Mouse (Mus musculus): ENCODE measurements around the gene Zbtb4.
A peak's percentile ranks its signal among the peaks of the same experiment; 100 is the strongest.

Gene Zbtb4

DNA sequence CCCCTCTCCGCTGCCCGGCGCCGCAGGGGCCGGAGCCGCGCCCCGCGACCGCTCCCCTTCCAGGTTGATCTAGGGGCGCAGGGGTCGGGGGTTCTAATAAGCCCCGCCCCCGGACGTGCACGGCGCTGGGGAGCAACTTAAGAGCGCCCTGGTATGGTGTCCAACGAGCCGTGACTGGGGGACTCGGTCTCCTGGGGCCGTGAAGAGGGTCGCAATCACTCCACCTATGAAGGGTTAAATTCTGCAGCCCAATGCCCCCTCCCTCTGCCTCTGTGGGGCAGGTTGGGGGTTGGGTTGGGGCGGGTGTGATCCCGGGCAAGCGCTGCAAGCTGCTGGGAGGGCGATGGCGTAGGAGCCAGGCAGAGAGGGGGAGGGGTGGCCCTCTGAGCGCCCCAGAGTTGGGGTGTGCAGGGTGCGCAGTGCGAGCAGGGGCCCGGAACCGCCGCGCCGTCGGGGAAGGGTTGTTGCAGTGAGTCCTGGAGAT lies 456 bp downstream of the Zbtb4 start:
- DNase-seq: peak; percentile 79 to 85

DNA sequence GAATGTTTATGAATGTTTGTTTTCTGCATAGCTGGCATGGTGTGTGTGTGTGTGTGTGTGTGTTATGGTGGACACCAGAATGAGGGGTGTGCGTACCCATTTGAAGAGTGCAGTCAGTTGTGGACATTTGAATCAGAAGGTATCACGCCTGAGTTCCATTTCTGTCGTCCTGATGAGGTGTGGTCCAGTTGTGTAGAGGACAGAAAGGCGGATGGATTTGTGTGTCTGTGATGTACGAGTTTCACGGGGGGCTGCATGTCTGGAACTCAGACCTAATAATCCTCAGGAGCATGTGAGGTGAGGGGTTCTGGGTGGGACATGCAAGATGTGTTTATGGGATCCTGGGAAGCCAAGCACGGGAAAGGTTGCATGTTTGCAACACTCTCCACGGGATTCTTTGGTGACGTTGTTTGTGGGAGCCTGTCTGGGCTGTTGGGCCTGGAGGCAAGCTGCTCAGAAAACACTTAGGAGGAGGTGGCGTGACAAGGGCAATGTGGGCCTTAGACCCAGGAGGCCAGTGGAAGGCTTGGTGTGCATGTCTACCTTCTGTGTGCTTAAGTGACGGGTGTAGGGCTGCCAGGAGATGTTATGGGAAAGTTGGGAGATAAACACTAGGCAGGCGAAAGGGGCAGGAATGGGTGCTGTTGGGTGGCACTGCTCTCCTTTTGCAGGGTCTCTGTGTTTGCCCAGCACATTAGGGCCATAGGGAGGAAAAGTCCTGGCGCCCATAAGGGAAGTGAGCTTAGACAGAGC lies 1.3 kb downstream of the Zbtb4 start:
- peak in 1 of 2 experiments; percentile 28 for DNase-seq

DNA sequence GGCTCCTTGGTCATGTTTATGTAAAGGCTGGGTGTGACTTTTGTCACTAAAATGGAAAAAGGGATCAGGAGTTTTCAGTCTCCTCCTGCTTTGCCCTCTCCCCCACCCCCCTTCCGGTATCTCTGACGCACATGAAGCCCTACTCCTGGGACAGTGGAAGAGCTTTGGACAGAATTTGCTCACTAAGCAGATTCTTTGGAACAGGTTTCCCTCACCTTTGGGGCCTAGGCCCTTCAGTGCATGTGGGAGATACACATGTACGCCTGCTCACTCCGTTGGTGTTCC lies 1.9 kb downstream of the Zbtb4 start:
- peak in 1 of 2 experiments; percentile 38 for DNase-seq

DNA sequence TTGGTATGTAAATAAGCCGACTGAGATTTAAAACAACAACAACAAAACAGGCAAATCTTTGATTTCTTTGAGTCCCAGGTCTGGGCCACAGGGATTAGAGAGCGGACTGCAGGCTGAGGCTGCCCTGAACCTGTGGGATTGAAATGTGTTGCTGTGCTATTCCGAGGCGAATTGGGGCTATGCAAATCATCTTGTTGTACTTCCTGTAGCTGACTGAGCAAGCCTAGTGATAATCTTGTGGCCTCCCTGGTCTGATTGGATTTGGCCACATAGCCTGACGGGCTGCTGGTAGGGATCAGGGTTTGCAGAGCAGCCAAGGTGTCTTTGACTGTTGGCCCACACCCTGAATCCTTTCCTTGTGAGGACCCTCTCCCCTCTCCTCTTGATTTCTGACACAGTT lies 9.2 kb downstream of the Zbtb4 start:
- no peak for DNase-seq

DNA sequence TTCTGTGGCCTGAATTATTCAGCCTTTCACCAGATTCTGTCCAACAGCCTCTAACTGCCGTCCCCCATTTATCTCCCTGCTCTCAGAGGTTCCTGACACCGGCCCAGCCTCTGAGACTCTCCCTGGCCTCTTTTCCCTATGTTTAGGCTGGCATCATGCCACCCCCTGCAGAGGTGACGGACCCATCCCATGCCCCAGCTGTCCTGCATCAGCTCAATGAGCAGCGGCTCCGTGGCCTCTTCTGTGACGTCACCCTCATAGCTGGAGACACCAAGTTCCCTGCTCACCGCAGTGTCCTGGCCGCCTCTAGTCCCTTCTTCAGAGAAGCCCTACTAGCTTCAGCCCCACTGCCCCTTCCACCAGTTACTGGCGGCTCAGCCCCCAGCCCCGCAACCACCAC lies 10.0 kb downstream of the Zbtb4 start:
- peak in 1 of 2 experiments; percentile 45 for DNase-seq

DNA sequence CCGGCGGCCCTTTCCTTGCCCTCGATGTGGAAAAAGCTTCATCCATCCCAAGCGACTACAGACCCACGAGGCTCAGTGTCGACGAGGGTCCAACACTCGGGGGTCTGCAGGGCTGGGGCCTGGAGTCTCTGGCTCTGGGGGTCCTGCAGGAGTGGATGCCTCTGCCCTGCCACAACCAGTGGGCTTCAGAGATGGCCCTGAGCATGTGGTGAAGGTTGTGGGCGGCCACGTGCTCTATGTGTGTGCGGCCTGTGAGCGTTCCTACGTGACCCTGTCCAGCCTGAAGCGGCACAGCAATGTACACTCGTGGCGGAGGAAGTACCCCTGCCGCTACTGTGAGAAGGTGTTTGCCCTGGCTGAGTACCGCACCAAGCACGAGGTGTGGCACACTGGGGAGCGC lies 10.8 kb downstream of the Zbtb4 start:
- DNase-seq: no peak

DNA sequence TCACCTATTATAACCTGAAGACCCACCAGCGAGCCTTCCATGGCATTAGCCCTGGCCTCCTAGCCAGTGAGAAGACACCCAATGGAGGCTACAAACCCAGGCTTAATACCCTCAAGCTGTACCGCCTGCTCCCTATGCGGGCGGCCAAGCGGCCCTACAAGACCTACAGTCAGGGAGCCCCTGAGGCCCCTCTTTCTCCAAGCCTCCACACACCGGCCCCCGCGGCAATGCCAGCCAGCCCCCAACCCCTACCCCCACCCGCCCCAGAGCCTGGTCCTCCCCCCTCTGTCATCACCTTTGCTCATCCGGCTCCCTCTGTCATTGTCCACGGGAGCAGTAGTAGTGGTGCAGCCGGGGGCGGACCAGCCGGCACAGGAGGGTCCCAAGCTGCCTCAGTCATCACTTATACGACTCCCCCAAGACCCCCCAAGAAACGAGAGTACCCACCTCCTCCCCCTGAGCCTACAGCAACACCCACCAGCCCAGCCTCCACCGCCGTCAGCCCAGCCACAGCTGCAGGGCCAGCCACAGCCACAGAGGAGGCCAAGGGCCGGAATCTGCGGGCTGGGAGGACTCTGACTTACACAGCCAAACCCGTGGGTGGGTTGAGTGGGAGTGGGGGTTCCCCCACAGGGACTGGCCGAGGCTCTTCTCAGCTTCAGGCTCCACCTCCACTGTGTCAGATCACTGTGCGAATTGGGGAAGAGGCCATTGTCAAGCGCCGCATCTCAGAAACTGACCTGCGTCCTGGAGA lies 12.0 kb downstream of the Zbtb4 start:
- peak; percentile 64 to 76 for DNase-seq

DNA sequence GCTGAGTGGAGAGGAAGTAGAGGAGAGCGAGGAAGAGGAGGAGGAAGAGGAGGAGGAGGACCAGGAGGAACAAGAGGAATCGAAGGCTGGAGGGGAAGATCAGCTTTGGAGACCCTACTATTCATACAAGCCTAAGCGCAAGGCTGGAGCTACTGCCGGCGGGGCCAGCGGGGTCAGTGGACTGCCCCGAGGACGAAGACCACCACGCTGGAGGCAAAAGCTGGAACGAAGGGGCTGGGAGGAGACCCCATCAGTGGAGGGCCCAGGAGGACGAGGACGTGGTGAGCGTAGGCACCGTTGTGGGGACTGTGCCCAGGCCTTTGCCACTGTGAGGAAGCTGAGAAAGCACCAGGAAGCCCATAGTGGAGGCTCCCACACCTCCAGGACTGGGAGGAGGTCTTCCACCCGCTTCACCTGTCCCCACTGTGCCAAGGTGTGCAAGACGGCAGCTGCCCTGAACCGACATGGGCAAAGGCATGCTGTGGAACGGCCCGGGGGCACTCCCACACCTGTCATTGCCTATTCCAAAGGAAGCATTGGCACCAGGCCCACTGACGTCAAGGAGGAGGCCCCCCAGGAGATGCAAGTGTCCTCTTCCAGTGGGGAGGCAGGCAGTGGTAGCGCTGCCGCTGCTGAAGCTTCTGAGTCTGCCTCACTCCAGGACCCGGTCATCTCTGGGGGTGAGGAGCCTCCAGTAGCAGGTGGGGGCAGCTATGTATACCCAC lies 12.7 kb downstream of the Zbtb4 start:
- DNase-seq: peak; percentile 64 to 69

DNA sequence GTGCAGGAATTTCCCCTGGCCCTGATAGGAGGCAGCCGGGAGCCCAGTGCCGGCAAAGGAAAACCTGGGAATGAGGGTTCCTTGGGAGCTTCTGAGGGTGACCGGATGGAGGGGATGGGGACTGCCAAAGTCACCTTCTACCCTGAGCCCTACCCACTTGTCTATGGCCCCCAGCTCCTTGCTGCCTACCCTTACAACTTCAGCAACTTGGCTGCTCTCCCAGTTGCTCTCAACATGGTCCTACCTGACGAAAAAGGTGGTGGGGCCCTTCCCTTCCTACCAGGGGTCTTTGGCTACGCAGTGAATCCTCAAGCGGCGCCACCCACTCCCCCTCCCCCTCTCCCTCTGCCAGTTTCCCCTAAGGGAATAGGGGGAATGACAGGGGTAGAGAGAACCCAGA lies 13.3 kb downstream of the Zbtb4 start:
- no peak for DNase-seq

DNA sequence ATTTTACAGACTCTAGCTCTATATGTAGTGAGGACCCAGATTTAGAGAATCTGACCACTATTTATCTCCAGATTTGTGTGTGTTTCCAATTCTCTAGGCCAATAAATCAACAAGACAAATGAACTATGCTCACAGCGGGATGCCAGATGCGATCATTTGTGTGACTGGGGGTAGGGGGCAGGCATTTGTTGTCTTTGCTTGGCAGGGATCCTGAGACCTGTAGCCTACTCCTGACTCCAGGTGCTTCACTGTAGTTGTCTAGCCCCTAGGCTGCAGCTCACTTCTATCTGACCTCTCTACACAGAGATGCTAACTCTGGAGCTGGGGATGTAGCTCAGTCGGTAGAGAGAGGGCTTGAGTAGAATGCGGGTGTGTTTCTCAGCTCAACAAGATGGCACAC lies 16.1 kb downstream of the Zbtb4 start:
- no peak for DNase-seq

DNA sequence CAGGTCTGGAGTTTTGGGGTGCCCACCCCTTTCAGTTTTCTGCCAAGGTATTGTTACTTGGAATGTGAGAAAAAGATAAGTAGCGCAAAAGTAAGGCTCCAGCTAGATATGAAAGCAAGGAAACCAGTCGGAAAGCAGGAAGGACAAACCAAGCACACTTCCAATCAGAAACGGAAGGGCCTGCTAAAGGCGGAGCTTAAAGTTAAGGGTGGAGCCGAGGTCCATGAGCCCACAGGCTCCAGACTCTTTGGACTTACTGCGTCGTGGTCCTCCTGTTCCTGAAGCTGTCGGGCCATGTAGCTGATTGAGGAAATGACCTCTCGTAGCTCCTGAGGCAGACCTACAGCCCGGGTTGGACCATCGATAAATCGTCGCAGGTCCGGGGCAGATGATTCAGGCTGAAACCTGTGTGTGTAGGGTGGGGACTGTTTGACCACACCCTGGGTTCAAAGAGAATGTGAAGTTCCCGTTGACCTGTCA lies 19.1 kb downstream of the Zbtb4 start:
- peak; percentile 45 to 53 for DNase-seq

DNA sequence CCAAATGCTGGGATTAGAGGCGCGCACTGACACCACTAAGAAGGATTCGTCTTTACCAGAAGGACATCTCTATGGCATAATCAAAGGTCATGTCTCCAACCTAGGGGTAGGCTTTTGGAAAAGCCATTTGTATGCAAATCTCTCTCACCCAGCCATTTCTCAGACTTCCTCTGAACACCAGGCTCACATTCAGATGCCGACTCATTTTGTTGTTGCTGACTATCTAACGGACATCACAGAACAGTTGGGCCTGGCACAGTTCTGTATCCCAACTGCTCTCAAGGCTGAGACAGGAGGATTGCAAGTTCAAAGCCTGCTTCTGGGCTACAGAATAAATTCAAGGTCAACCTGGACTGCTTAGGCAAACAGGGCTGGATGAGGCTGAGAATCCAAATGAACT lies 21.6 kb downstream of the Zbtb4 start:
- DNase-seq: no peak

DNA sequence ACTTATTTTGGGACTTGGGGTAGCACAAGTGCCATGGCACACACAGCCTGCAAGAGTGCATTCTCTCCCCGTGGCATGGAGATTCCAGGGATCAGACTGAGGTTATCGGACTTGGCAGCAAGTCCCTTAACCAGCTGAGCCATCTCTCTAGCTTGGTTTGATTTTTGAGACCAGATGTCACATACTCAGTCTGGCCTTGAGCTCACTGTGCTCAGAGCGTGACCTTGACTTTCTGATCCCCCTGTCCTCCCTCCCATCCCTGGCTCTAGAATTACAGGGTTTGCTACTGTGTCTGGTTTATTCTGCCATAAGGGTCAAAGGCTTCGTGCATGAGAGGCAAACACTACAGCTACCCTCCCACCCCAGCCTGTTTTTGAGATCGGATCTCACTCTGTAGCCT lies 23.7 kb downstream of the Zbtb4 start:
- no peak for DNase-seq

DNA sequence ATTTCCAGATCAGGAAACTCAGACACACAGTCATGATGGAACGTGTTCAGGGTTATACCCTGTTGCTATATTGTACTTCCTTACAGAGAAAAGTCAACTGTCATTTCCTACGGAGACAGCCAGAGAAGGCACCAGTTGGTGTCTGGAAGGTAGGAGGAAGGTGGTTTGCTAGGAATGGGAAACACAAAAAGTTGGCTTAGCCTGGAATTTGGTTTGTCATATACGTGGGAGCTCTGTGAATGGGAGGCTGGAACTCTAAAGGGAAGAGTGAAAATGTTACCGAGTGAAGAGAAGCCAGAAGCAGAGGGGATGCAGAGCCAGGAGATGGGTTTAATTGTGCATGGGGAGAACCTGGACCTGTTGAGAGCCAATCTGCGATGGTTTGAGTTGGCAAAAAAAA lies 25.7 kb downstream of the Zbtb4 start:
- no peak for DNase-seq

DNA sequence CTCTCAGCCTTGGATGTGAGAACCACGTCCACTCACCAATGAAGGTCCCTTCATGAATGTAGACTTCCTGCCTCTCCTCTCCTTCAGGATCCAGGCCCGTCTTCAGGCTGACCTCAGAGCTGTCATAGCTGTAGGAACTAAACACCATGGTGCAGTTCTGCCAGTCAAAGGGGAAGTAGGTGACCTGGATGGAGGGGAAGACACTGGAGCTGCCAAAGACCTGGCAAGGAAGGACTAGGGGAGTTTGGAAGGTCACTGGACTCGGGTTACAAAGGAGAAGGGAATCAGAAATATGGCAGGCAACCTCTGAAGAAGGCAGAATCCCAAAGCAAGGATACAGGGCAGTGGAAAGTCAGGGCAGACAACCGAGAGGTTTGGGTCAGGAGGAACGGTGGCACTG lies 27.7 kb downstream of the Zbtb4 start:
- DNase-seq: no peak

DNA sequence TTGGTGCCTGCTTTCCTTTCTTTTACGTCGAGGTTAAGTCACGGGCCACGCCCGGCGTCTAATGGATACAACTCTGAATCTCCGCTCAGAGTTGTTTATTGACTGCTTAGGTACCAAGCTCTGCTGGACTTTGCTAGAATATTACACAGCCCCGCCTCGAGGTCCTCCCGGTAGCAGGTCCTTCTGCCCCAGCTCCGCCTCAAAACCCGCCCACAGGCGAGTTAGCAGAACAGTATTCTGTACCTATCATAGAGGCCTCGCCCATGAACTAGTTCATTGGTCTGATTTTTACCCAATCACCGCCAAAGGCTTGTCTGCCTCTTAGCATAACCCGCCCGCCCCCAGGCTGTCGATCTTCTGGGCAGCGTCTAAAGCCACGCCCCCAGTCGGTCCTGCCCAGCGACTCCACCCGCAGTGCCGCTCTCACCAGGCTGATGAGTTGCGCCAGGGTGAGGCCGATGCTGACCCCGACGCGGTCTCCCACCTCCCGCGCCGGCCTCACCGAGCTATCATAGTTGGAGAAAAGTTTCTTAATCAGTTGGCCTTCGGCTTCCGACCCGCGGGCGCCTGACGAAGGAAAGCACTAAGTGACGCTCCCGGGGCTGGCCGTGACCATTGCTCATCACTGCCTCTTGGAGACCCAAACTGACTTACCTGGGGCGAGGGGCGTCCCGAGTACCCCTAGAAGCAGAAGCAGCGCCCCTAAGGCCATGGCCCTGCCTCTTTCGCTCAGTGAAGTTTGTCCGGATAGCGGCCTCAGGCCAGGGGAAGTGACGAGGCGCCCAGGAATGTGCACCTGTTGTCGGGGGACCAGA lies 29.7 kb downstream of the Zbtb4 start, which contains the start of gene Chrnb1:
Gene Chrnb1, minus strand, starts transcription at position 776 of the 815 bp plus-strand sequence.
- DNase-seq: peak; percentile 94 to 97

DNA sequence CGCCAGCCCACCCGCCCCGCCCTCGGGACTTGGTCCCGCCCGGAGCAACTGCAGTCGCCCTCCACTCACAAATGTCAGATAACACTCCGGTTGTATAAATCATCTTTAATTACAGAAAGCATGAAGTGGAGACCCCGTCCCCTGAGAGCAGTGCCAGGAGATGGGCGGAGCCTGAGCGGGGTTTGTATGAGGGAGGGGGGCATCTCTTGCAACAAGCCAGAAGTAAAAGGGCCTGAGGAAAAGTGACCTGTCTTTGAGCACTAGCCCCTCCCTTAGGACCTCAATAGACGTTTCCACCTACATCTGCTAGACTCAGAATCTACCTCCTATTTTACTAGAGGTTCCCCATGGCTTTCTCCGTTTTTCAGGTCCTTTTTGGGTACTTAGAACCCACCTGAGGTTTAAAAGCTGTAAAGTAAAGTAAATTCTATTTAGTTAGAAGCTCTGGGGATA lies 30.3 kb downstream of the Zbtb4 start:
- DNase-seq: no peak

DNA sequence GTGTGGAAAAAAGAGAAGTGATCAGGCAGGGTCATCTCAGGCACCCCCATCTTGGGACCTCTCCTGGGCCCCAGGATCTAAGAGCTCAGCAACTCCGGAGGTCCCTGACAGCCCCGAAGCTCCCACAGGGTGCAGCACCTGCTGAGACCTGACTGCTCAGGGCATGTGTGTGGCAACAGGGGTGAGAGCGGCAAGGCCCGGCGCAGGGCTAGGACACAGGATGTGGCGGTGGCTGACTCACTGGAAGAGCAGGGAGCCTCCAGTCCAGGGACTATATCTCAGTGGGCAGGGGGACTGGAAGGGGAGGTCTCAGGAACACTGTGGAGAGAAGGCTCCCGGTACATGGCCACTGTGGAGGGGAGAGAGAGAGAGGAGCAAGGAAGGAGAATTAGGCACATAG lies 32.2 kb downstream of the Zbtb4 start:
- no peak for DNase-seq

DNA sequence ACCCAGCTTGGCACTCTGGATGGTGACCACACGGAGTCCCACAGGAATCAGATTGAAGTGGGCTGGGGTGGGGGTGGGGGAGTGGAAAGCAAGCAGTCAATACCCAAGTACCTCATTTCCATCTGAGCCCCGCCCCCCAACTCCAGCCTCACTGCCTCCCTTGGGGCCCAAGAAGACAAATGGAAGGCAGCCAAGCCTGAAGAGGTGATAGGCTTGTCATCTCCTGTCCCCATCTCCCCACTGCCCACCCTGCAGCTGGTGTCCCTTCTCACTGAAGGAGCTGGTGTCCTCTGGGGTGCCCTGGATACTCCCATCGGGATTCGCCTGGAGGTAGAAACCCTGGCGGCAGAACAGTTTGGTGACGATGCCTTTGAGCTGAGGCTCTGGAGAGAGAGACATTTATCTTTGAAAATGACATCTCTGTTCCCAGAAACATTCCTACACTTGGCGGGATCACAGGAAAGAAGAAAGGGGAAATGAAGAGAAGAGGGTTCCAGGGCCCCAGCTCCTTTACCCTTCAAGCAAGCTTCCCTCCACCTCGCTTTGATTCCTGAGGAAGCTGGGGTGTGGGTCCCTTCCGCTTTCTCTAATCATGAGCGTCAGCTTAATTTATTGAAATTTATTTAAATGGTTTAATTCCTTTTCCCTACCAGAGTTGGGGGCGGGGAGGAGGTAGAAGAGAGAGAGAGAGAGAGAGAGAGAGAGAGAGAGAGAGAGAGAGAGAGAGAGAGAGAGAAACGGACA lies 33.9 kb downstream of the Zbtb4 start:
- peak in 1 of 2 experiments; percentile 48 for DNase-seq

DNA sequence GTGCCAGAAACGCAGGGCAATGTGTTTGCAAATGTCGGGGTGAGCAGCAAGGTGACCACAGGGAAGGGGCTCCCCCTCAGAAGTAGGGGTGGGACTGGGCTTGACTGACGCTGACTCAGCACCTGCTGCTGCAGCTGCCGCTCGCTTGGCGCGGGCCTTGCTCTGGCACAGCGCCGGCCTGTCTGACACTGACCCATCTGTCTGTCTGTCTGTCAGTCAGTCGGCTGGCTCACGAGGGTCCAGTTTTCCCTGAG lies 34.4 kb downstream of the Zbtb4 start:
- DNase-seq: peak; percentile 43 to 64

DNA sequence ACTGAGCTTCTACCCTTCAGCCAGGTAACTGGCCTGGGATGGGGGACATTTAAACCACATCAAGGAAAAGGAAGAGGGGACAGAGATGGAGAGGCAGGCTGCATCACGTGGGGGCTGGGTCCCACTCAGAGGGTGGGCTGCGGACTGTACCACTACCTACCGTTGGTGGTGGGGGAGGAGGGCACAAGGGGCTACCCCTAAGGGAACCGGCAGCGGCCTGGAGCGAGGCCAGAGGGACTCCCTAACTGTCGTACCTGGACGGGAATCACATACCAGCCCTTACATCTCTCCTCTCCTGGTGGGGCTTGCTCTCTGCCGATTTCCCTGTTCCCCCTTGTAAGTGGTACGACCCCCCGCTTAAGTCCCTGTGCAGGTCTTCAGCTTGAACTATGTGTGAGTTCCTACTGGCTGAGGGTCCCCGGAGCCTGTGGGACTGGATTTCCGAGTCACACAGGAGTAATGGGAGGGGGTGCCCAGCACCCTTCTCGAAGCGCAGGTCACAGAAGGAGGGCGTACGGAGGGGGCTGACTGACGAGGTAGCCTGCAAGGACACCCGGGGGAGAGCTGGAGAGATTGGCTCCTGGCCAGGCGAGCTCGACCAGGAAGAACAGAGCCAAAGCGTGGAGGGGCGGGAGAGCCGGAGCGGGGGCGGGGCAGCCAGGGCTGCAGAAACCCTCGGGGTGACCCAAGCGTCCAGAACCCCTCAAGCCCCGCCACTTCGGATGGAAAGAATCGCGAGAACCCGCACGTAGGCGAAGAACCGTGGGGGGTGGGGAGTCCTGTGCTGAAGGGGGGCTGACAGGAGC lies 34.9 kb downstream of the Zbtb4 start:
- peak; percentile 86 to 91 for DNase-seq
